Mouse (Mus musculus) midbrain, embryonic 14.5 days (tissue): Measurements from ENCODE around the gene Acin1. TPM values are rescaled to one million over a fixed set of nuclear protein-coding genes. Genes with fewer than 3 reads are reported as not detected.

Source experiments
- microRNA counts: library from miRNA; unstranded; fragments of <30 nt; microRNA quantifications from one replicate; lab custom pipeline; 2016
- microRNA-seq: library from miRNA; unstranded; fragments of <30 nt; microRNA quantifications from one replicate; pipeline ENCODE4, GENCODE M21; 2016
- polyA plus RNA-seq: library from polyadenylated mRNA; unstranded; fragments of >200 nt; fragmentation: Nextera tagmentation; extraction: Ambion mirVana; gene quantifications from 2 replicates; pipeline ENCODE4 v1.2.1, GENCODE M21; 2014

The Acin1 gene
- polyA plus RNA-seq, 1 experiment from 2014 or later, result 128 TPM

MicroRNAs within 50 kb of the gene (microRNA counts, 519-probe panel; counts per million panel counts)
- not detected for microRNA mmu-miR-686 (lab: Ali Mortazavi, UCI)

Small RNAs within 50 kb of the gene (microRNA-seq; reads per million reads assigned to microRNA genes)
- not detected for gene Mir686
- gene Mir6948, result 0.59 reads per million

Other genes starting within 250 kb of the Acin1 start
- gene Lrp10, start 222.8 kb downstream of the Acin1 start, polyA plus RNA-seq, result 26.1 and 27.5 TPM in 2 replicates
- 37.2 and 44.6 TPM in 2 replicates for gene Rem2, start 210.8 kb downstream of the Acin1 start, polyA plus RNA-seq
- 76.9 and 92.5 TPM in 2 replicates for gene Prmt5, start 169.4 kb downstream of the Acin1 start, polyA plus RNA-seq
- 13.3 and 14.7 TPM in 2 replicates for gene Haus4, start 132.3 kb downstream of the Acin1 start, polyA plus RNA-seq
- 3.6 and 4.8 TPM in 2 replicates for gene Ajuba, start 109.4 kb downstream of the Acin1 start, polyA plus RNA-seq
- 5.4 and 6.1 TPM in 2 replicates for gene 4931414P19Rik, start 80.9 kb downstream of the Acin1 start, polyA plus RNA-seq
- gene Psmb5, start 68.9 kb downstream of the Acin1 start, polyA plus RNA-seq, result 409 and 454 TPM in 2 replicates
- gene Psmb11, start 65.5 kb downstream of the Acin1 start, polyA plus RNA-seq, result 0.18 TPM in 1 of 2 replicates, not detected in the other
- not detected in 2 replicates for gene Gm17606, start 46.0 kb downstream of the Acin1 start, polyA plus RNA-seq
- gene Cdh24, start 45.6 kb downstream of the Acin1 start, polyA plus RNA-seq, result 11.6 and 12.4 TPM in 2 replicates
- 74.0 and 79.1 TPM in 2 replicates for gene 1700123O20Rik, start 715 bp downstream of the Acin1 start, polyA plus RNA-seq
- 0.20 TPM in 2 replicates for gene Gm29776, start 11.9 kb upstream of the Acin1 start, polyA plus RNA-seq
- gene Cebpe, start 25.2 kb upstream of the Acin1 start, polyA plus RNA-seq, result not detected in 2 replicates
- 5.7 and 7.6 TPM in 2 replicates for gene Slc7a8, start 95.0 kb upstream of the Acin1 start, polyA plus RNA-seq
- not detected in 2 replicates for gene Rnf212b, start 127.2 kb upstream of the Acin1 start, polyA plus RNA-seq
- gene Homez, start 184.0 kb upstream of the Acin1 start, polyA plus RNA-seq, result 6.0 and 9.4 TPM in 2 replicates
- 2.1 and 4.4 TPM in 2 replicates for gene Ppp1r3e, start 190.6 kb upstream of the Acin1 start, polyA plus RNA-seq
- gene Bcl2l2, start 196.4 kb upstream of the Acin1 start, polyA plus RNA-seq, result 5.5 and 5.8 TPM in 2 replicates
- gene Gm20521, start 196.5 kb upstream of the Acin1 start, polyA plus RNA-seq, result not detected in 2 replicates
- gene Pabpn1, start 205.6 kb upstream of the Acin1 start, polyA plus RNA-seq, result 171 and 206 TPM in 2 replicates
- gene Slc22a17, start 226.2 kb upstream of the Acin1 start, polyA plus RNA-seq, result 110 and 304 TPM in 2 replicates
- 10.2 and 18.3 TPM in 2 replicates for gene Efs, start 239.2 kb upstream of the Acin1 start, polyA plus RNA-seq
- not detected in 2 replicates for gene Il25, start 245.8 kb upstream of the Acin1 start, polyA plus RNA-seq
- 4.2 and 4.3 TPM in 2 replicates for gene Cmtm5, start 249.3 kb upstream of the Acin1 start, polyA plus RNA-seq